Mouse (Mus musculus) ES-Bruce4 (cell line): Measurements from ENCODE around the gene Jam2.

Source experiments
- CTCF ChIP-seq: IDR thresholded peaks from one replicate; pipeline ENCODE4 v1.8.1; 2011; ENCODE audit warnings: low read depth, low read length
- EP300 ChIP-seq: IDR thresholded peaks from 2 replicates; pipeline ENCODE4 v1.6.1; 2011; ENCODE audit warnings: low read depth, low read length; ENCODE audit not compliant: insufficient read depth
- POLR2A ChIP-seq: IDR thresholded peaks from one replicate; pipeline ENCODE4 v1.8.1; 2011; ENCODE audit warnings: low read length; ENCODE audit not compliant: insufficient read depth

DNA sequence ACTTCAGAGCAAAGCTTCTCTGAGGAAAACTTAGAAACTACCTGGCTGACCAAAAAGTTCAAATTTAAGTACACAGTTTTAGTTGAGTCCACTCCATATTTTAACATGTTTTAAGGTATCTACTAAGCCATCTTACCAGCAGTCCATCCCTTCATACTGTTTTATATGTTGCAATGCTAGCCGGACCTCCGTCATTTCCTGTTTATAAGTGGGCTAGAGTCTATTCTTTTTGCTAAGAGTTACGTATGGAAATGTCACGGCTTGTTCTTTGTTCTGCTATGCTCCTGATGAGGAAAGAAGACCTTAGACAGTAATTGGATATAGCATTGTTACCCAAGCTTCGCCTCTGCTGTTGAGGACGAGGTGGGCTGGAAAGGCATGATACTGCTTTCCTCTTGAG, 79.6 kb downstream of the Jam2 start:
- TF ChIP-seq EP300 = no peak
- no peak for TF ChIP-seq CTCF
- no peak for TF ChIP-seq POLR2A
